Mouse (Mus musculus) small intestine, adult 2 months (tissue): ENCODE results near the gene Rhebl1. TPM values are rescaled to one million over a fixed set of nuclear protein-coding genes. Genes with fewer than 3 reads are reported as not detected.

Experiments used
- H3K27ac ChIP-seq: fragments of 200-500 bp; 2 replicates; pipeline ENCODE4 v1.5.1; 2012; ENCODE audit warnings: low read depth, low read length, control low read depth, inconsistent platforms; ENCODE audit not compliant: insufficient read depth
- H3K27me3 ChIP-seq: fragments of 200-500 bp; 2 replicates; pipeline ENCODE4 v1.6.1; 2012; ENCODE audit warnings: mild to moderate bottlenecking, moderate library complexity, low read length, inconsistent platforms; ENCODE audit not compliant: control insufficient read depth, insufficient read depth
- H3K36me3 ChIP-seq: fragments of 200-500 bp; 2 replicates; pipeline ENCODE4 v1.6.1; 2012; ENCODE audit warnings: mild to moderate bottlenecking, low read length, control low read depth, inconsistent platforms; ENCODE audit not compliant: control insufficient read depth, insufficient read depth
- H3K4me1 ChIP-seq: fragments of 200-500 bp; 2 replicates; pipeline ENCODE4 v1.6.1; 2012; ENCODE audit warnings: low read length, inconsistent platforms, mixed read lengths; ENCODE audit not compliant: control insufficient read depth, insufficient read depth, insufficient read length
- H3K4me3 ChIP-seq: fragments of 200-500 bp; 2 replicates; pipeline ENCODE4 v1.5.1; 2012; ENCODE audit warnings: low read depth, mild to moderate bottlenecking, control low read depth, inconsistent platforms, low read length, moderate library complexity
- CTCF ChIP-seq: fragments of 200-500 bp; IDR thresholded peaks from 2 replicates; pipeline ENCODE4 v1.5.1; 2012; ENCODE audit warnings: low read depth, mild to moderate bottlenecking, control low read depth, inconsistent platforms, low read length, moderate library complexity, mixed read lengths; ENCODE audit not compliant: insufficient replicate concordance, insufficient read length; ENCODE audit errors: extremely low read depth
- POLR2A ChIP-seq: fragments of 200-500 bp; IDR thresholded peaks from 2 replicates; pipeline ENCODE4 v1.6.1; 2012; ENCODE audit warnings: low read depth, mild to moderate bottlenecking, control low read depth, inconsistent platforms, low read length, moderate library complexity
- WGBS: fragments of 180-500 bp; shearing (Covaris S2); methylation state at CpG from one replicate; pipeline ENCODE4 v1.1.7; 2018; 5-methylcytosine and 5-hydroxymethylcytosine counted together
- polyA plus RNA-seq: library from polyadenylated mRNA; depleted of rRNA; stranded (reverse); fragments of >200 nt; gene quantifications from 2 replicates; pipeline ENCODE4 v1.2.3, GENCODE M21; 2012

Rhebl1 gene
- polyA plus RNA-seq, 1 experiment, result 24.1 TPM

GRCm38 (mm10) chr15:98845149-98845548 lies 49.2 kb downstream of the Rhebl1 start:
- WGBS, result 76% methylated on average over 2 of the region's 2 CpGs
- no peak for TF ChIP-seq POLR2A
- no peak for TF ChIP-seq CTCF
- H3K27me3 ChIP-seq, result no peaks in the 10 kb centered on the region
- H3K36me3 ChIP-seq, result peaks cover 97% of the 10 kb centered on the region
- H3K27ac ChIP-seq, result no peak overlapping the region
- H3K4me1 ChIP-seq, result no peaks in the 10 kb centered on the region
- no peak overlapping the region for H3K4me3 ChIP-seq

- WGBS, result 92% methylated on average over 11 of the region's 11 CpGs
- Histone ChIP-seq H3K27me3 (no peaks in the 10 kb centered on the region), H3K4me3 (no peak overlapping the region), H3K27ac (no peak overlapping the region), H3K36me3 (peaks cover 97% of the 10 kb centered on the region), H3K4me1 (no peaks in the 10 kb centered on the region)
- TF ChIP-seq CTCF, result no peak
- TF ChIP-seq POLR2A, result no peak
These were observed 50.6 kb downstream of the Rhebl1 start for GRCm38 (mm10) chr15:98843595-98844223.

GRCm38 (mm10) chr15:98839671-98840585 lies 54.4 kb downstream of the Rhebl1 start:
- no peak overlapping the region for H3K4me3 ChIP-seq
- H3K4me1 ChIP-seq, result no peaks in the 10 kb centered on the region
- no peaks in the 10 kb centered on the region for H3K27me3 ChIP-seq
- 91% methylated on average over 30 of the region's 30 CpGs for WGBS
- peaks cover 97% of the 10 kb centered on the region for H3K36me3 ChIP-seq
- no peak overlapping the region for H3K27ac ChIP-seq
- TF ChIP-seq POLR2A (no peak), CTCF (no peak)

GRCm38 (mm10) chr15:98839161-98839560 lies 55.2 kb downstream of the Rhebl1 start:
- WGBS, result 95% methylated on average over 14 of the region's 14 CpGs
- peaks cover 97% of the 10 kb centered on the region for H3K36me3 ChIP-seq
- TF ChIP-seq CTCF (no peak), POLR2A (no peak)

GRCm38 (mm10) chr15:98837743-98838103 lies 56.6 kb downstream of the Rhebl1 start:
- Histone ChIP-seq H3K4me1 (no peaks in the 10 kb centered on the region), H3K4me3 (no peak overlapping the region), H3K36me3 (peaks cover 93% of the 10 kb centered on the region), H3K27ac (no peak overlapping the region), H3K27me3 (no peaks in the 10 kb centered on the region)
- TF ChIP-seq POLR2A (no peak), CTCF (no peak)
- WGBS, result 74% methylated on average over 4 of the region's 4 CpGs

More at GRCm38 (mm10) chr15:98839161-98839560, 55.2 kb downstream of the Rhebl1 start:
- Histone ChIP-seq H3K27me3 (no peaks in the 10 kb centered on the region), H3K27ac (no peak overlapping the region), H3K4me3 (no peak overlapping the region), H3K4me1 (no peaks in the 10 kb centered on the region)

GRCm38 (mm10) chr15:98837006-98837742 lies 57.2 kb downstream of the Rhebl1 start:
- no peaks in the 10 kb centered on the region for H3K27me3 ChIP-seq
- TF ChIP-seq CTCF (no peak), POLR2A (no peak)
- H3K4me1 ChIP-seq, result no peaks in the 10 kb centered on the region
- 93% methylated on average over 21 of the region's 21 CpGs for WGBS
- H3K27ac ChIP-seq, result no peak overlapping the region
- H3K4me3 ChIP-seq, result no peak overlapping the region
- H3K36me3 ChIP-seq, result peaks cover 87% of the 10 kb centered on the region
